Mouse (Mus musculus): ENCODE data around the gene Aspscr1.

The Aspscr1 gene

DNA sequence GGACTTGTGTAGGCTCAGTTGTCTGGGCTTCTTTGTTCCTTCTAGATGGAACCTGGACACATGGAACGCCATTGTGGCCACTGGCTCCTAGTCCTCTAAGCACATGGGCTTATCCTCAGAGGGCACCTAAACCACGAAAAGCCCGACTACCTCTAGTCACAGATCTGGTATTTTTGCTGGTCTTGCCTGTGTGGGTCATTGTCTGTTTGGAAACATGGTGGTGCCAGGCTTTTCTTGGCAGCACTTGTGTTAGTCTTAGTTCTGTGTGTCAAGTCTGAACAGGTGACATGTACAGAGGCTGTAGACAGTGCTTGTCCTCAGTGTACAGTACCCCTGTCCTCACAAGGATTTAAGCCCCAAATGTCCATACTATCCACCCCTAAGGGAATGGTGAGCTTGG, 10.8 kb downstream of the Aspscr1 start:
- no peak for DNase-seq (ENCODE audit: low spot score)

DNA sequence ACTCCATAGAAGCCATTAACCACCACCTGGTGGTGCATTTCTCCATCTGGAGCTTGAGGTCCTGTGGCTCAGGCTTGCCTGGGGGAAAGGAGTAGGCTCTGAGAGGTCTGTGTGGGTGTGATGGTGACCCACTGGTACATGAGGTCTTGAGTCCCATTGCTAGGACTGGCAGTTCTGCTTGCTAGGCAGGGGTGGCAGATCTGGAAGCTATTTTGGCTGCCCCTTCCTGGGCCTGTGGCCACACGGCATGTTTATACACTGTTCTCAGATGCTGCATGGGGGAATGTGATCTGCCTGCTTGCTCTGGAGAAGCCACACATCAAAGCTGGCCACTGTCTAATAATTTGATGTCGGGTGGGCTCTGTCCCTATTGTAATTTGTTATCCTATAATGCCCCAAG, 11.3 kb downstream of the Aspscr1 start:
- no peak for DNase-seq (ENCODE audit: low spot score)

DNA sequence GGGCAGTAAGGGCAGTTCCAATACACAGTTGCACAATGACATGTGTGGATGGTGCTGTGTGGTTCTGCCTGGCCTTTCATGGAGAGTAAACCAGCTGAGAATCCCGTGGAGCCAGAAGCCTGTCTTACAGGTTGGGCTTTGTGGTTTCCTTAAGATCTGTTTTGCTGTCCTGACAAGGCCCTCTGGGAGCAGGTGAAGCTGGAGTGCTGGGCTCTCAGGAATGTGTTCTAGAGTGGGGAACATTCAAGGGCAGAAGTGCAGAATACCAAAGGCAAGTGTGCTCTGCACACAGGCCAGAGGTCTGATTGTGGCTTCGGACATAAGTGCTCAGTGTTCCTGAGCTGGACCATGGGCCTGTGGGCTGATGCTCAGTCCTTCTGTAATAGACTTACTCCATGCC, 11.9 kb downstream of the Aspscr1 start:
- no peak for DNase-seq (ENCODE audit: low spot score)

DNA sequence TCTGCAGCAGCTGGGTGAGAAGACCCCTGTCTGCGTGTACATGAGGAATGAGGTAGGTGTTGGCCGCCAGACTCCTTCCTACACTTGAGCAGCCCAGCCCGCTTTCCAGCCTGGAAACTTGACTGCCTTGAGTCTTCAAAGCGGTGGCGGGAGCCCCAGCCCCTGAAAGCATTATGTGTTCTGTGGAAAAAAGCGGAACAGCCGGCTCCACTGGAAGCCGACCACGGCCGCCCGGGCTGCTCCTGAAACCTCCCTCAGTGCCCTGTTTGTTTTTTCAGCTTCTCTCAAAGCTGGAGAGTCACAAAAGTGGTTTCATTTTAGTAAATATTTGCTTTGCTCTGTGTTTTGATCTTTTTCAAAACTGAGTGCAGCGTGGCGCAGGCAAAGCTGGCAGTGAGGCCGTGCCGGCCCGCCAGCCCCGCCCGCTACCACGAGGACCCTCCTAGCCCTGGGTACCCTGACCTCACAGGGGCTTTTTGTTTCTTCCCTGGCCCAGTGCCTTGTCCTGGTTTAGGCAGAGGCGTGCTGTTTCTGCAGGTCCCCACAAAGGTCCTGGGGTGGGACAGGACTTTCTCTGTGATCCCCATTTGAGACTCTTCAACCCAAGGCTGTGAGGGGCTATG, 14.0 kb downstream of the Aspscr1 start:
- DNase-seq (ENCODE audit: low spot score): no peak

DNA sequence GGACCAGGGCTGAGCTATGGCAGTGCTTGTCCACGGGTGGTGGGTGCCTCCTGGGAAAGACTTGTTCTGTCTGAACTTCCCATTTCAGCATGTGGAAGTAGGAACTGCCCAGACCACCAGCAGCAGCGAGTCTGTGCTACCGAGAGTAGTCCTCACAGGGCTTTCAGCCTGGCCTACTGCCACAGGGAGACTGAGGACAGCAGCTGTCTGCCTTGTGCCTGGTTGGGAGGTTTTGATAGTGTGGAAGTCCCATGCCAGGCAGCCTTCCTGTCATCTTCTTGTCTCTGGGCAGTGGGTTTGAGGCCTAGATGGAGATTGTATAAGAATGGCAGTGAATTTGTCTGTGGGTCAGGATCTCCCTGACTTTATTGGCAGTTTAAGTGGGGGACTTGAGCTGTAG, 16.6 kb downstream of the Aspscr1 start:
- DNase-seq (ENCODE audit: low spot score): no peak

DNA sequence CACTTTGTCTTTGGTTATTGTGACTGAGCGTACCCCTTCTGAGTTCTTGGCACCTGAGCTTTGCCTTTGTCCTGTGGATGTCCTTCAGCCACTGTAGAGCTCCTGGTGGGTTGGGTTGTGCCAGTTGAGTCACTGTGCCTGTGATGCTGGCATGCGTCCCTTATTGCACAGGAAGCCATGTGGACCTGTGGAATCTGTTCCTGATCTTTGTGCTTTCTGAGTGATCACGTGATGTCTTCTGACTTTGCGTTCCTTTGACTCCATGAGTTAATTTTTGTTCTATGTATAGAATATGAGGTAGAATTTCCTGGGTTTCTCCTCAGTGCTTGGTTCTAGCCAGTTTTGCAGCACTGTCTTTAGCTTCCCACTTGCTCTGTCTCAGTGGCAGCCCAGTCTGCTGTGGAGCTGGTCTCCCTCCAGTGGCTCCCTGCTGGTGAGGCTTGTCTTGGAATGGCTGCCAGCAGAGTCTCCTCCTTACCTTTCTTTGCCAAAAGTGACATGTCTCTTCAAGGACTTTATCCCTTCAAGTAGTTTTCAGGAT, 19.8 kb downstream of the Aspscr1 start:
- no peak for DNase-seq (ENCODE audit: low spot score)

DNA sequence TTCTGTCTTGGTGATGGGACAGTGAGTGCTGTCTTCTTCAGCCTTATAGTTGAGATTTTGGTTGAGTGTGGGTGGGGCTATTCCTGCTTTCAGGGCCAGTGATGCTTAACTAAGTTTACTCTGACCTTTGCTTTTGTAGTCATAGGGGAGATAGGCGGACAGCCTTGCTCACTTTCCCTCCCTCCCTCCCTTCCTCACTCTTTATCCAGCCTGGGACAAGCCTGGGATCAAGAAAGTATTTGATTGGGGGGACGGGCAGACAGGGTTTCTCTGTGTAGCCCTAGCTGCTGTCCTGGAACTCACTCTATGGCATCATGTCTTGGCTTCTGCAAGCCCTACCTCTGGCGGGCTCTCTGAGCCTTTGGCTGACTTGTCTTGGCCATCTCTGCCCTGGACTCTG, 20.7 kb downstream of the Aspscr1 start:
- no peak for DNase-seq (ENCODE audit: low spot score)

DNA sequence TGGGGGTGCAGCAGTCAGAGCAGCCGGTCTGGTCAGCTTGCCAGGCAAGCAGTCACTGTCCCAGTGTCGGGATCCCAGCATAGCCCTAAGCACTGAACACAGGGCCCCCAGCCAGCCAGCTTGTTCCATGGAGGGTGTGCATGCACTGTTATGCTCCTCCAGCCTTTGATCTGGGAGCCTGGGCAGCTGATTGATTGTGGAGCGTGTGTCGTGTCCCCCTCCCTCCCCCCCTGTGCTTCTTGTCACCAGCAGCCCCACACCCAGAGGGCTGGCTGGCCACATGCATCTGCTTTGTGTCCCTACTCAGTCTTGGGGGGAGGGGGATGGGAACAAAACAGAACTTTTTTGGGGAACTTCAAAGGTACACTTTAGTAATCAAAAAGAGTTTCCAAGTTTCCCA, 22.4 kb downstream of the Aspscr1 start:
- no peak for DNase-seq (ENCODE audit: low spot score)

DNA sequence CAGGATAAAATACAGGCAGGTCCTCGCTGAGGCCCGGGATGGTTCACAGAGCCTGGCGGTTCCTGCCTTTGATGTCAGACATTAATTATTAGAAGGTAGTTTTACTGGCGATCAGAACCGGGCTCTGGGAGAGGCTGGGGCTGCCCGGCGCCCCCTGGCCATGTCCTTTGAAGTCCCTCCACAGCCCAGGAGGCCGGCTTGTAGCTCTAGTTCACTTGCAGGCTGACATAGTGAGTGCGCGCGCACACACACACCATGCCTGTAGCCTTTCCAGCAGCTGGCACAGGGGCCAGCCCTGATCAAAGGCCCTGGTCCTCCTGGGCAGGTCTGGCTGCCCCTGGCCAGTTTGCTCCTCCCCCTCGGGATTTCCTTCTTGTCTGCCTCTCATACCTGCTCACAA, 22.9 kb downstream of the Aspscr1 start:
- no peak for DNase-seq (ENCODE audit: low spot score)

DNA sequence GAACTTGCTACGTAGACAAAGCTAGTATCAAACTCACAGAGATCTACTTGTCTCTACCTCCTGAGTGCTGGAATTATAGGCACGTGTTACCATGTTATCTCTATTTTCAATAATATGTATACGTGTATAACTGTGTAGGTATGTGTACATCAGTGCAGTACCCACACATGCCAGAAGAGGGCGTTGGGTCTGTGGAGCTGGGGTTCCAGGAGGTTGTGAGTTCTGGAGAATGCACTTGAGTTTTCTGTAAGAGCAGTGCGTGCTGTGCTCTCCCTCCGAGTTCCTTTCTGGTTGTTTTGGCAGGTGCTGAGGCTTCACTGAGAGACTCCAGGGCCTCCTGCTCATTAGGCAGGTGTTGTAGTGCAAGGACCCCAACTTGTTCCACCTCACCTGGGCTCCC, 23.8 kb downstream of the Aspscr1 start:
- no peak for DNase-seq (ENCODE audit: low spot score)

DNA sequence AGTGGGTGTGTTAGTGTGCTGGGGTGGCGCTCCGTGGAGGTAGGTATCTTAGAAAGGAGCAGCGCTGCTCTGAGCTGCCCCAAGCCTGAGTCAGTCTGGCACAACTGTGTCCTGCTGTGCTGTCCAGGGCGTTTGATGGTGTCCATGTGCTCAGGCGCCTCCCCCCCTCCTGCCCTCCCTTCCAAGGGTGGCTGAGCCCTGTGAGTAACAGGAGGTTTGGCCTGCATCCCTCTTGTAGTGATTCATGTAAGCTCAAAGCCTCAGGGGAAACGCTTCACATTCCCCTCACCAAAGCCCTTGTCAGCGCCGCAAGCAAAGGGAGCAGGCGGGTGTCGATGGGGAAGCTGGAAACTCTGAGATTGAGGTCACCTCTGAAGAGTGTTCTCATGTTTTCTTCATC, 25.0 kb downstream of the Aspscr1 start:
- no peak for DNase-seq (ENCODE audit: low spot score)

DNA sequence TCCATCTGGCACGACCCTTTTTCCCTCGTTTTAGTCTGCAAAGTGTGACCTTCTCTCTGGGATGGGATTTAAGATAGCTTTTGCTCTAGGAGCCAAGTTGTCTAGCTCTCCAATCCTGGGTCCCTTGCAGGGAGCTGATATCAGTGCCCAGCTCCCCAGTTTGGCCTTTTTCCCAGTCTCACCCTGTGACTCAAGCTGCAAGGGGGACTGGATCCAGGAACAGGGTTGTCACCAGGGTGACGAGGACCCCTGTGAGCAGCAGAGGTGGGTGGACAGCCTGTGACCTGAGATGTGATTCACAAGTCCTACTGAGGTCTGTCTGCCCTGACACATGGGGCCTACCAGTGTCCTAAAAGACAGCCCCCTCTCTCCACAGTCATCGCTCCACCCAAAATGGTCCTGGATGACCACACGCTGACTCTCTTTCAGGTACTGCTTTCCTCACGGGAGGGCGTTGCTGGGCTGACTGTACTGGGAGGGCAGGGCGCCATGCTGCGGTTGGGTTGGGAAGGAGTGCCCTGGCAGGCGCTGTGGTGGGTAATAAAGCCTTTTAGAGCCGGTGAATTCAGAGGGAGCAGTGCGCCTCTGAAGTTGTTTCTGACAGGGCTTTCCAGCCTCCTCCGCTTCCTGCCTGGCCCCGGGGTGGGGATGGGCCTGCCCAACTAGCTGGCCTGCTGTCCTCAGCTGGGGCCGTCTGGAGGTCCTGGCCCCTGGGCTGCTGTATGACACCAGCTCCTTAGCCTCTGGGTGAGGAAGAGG, 31.1 kb downstream of the Aspscr1 start:
- no peak for DNase-seq (ENCODE audit: low spot score)

DNA sequence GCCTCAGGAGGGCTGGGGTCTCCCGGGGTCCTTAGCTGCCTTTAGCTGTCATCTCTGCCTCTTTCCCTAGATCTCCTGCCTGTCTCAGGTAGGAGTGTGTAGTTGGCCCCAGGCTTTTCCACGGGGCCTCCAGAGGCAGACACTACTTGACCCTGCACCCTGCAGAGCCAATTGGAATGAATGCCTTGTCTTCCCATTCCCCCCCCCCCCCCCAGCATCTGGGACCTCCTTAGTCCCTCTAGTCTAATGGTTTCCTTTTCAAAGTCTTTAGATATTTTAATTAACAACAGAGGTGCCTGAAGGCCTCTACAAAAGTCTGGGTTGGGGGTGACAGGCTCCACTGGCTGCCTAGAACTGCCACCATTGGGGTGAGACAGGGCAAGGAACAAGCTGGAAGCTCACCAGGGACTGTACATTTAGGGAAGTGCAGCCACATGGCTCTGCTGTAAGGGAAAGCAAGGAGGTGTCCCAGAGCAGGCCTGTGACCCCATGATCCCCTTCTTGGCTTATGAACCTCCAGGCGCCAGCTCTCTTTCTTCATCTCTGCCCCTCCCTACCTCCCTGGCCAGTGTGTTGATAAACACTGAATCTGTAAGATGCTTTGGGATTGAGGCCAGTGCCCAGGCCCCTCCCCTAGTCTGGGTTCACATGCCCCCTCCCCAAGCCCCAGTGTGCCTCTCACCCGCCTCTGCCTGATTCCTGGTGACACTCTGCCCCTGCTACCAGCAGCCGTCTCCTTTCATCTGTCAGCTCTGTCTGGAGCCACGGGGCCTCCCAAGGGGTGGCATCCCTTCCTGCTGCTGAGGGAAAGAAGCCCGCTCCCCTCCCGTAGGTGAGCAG, 31.9 kb downstream of the Aspscr1 start:
- no peak for DNase-seq (ENCODE audit: low spot score)

DNA sequence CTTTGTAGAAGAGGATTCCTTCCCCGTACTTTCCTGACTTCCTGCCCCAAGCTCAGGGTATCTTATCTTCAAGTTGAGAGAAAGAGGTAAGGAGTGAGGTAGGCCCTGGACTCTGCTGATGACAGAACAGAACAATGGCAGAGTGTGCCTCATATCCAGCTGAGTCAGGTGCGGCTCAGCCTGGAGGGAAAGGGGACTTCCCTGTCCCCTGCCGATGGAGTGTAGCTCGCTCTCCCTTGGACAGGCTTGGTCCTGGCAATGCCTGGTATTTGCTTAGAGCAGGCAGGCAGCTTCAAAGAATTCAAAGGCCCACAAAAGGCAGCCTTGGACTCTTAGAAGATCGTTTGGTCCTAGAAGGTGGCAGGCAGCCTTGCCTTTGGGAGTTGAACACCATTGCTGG, 33.3 kb downstream of the Aspscr1 start:
- DNase-seq (ENCODE audit: low spot score): no peak

DNA sequence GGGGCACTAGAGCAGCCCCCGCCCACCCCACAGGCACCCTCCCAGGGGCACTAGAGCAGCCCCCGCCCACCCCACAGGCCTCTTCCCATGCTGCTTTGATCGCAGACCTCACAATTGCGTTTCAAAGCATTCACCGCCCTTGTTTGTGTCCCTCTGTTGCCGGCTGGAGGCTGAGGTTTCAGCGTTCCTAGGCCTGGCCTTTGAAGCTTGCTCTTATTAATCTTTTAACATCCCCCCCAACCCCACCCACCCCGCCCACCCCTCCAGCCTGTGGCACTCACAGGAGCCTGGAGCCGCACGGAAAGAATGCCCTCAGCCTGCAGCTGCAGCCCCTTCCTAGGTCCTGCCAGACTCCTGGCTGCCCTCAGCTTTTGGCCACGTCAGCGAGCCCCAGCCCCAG, 34.5 kb downstream of the Aspscr1 start:
- no peak for DNase-seq (ENCODE audit: low spot score)

DNA sequence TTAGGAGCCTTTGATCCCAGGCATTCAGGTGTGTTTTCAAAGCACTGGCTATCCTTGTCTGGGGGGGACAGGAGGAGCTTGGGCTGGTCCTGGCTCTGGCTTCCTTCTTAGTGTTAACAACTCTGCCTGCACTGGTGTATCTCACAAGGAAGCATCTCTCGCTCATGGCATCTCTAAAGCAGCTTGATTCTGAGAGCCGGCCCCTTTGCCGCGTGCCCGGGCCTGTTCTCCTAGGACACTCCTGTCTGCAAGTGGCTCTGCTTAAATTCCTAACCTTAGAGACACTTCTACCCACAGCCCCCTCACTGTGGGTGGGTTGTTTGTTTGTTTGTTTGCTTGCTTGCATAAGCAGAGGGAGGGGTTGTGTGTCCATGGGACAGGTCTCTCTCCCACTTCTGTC, 35.2 kb downstream of the Aspscr1 start:
- no peak for DNase-seq (ENCODE audit: low spot score)

DNA sequence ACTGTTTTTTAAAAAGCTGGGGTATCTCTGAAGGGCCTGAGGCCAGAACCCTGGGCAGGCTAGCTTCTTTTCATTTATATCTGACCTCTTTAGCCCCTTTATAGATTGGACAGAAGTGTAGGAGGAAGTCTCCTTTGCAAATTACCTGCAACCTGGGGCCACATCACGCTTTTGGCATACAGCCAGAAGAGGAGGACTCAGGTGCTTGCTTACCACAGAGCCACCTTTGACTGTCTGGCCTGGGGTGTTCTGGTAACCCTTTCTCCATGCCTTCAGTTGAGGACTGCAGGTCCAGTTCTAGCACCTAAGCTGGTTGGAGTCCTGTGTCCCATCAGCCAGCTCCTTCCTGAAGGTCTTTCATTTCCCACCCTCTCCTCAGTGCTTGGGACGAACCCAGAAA, 36.8 kb downstream of the Aspscr1 start:
- no peak for DNase-seq (ENCODE audit: low spot score)

DNA sequence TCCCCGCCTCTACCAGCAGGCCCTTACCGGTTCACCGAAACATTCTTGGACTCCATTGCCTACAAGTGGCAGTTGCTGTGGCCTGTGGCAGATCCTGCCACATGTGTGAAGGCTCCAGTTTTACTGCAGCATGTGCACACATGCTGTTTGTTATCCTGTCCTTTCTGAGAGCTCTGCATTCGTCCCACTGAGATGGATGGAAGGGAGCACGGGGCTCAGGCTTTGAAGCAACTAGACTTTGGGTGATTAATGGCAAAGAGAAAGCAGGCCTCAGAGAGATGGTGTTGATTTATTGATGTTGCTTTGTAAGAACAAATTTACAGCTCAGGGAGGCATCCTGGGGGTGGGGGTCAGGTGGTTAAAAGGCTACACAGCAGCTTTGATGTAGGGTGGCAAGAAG, 37.9 kb downstream of the Aspscr1 start:
- no peak for DNase-seq (ENCODE audit: low spot score)

DNA sequence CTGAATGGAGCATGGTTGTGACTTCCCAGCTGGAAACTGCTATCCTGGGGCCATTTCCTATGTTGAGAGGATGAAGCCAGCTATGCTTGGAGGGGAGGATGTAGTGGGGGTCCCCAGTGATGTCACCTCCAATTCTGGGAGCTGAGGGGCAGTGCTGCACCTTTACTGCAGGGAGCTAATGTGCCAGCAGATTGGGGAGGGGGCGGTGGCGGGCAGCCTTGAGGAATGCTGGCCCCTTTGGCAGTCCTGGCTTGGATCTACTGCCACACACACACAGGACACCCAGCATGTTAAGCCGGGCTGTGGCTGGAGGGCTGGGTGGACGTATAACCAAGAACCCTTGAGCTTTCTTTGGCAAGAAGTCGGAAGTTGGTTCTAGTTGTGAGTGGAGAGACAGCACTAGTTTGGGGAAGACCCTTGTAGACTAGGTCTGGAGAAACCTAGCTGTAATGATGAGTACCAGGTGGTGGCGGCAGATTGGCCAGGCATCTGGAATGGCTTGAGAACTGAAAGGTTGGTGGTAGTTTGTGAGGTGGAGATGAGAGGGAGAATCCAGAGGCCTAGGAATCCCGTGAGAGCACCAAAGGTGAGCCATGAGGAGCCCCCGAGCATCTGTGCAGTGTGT, 39.3 kb downstream of the Aspscr1 start:
- no peak for DNase-seq (ENCODE audit: low spot score)

DNA sequence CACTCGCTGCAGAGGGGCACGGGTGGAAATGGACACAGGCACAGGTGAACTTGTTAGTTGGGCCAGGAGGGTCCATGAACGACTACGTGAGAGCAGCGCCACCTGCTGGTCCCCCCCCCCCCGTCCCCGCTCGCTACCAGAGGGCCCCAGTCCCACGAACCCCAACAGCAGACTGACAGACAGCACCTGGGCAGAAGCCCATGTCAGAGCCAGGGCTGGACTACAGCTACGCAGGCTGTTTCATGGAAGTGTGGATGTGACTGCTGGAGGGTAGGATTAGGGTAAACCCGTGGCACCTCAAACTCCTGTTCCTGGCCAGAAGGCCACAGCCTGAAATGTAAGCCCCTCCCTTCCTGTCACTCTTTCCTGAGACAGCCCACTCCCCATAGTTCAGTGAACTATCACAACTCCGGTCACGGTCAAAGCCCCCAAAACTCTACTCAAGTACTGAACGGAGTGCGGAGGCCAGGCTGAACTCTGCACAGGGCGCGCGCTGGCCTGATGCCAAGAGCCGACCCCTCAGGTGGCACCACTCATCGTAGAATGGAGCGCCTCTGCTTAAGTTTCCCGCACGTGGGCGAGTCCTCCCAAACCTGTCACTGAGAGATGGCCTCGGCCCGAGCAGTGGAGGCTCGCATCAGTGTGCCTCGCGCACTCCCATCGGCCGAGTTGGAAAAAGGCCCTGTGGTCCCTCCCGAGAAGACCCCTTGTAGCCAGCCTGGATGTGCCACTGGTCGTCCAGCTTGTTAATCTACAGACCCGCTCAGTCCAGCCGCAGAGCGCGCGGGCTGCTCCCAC, 40.2 kb downstream of the Aspscr1 start:
- peak; percentile 23 for DNase-seq (ENCODE audit: low spot score)

Data from spleen, adult 12 weeks (tissue).